Mouse (Mus musculus) CH12.LX (cell line): ENCODE measurements at regions not wholly inside any gene's neighbourhood (a gene's known extent, or its start where the extent isn't known, plus 50 kb on each side); places are given as distances from the start of the nearest gene placed in this dataset.

Source experiments
- DNase-seq: peaks from one replicate; pipeline ENCODE4 v3.0.0-alpha.2; 2013; ENCODE audit errors: extremely low read depth
- H3K27ac ChIP-seq: 2 replicates; pipeline ENCODE4 v1.5.1; 2012; ENCODE audit warnings: low read depth, mild to moderate bottlenecking, control low read depth, moderate library complexity; ENCODE audit not compliant: insufficient read depth
- H3K27me3 ChIP-seq: replicated peaks from 2 replicates; pipeline ENCODE3; 2012; ENCODE audit warnings: inconsistent platforms
- H3K36me3 ChIP-seq, 2 experiments: replicated peaks in 1 of 2; 2 replicates each; pipeline versions ENCODE3 to v1.6.1; 2012; ENCODE audit warnings: inconsistent platforms in 1 of 2, low read length in 1 of 2, mild to moderate bottlenecking in 1 of 2, mixed read lengths in 1 of 2, moderate library complexity in 1 of 2; ENCODE audit not compliant: control insufficient read depth in 1 of 2, insufficient read depth in 1 of 2
- H3K4me1 ChIP-seq, 2 experiments: 2 replicates each; pipeline ENCODE4 v1.6.1; 2012; ENCODE audit warnings: inconsistent platforms in 1 of 2, moderate library complexity in 1 of 2; ENCODE audit not compliant: insufficient read depth in 2 of 2, control insufficient read depth in 1 of 2
- H3K4me2 ChIP-seq: 2 replicates; pipeline ENCODE4 v1.6.1; 2012; ENCODE audit warnings: low read depth, mild to moderate bottlenecking, control low read depth; ENCODE audit not compliant: poor library complexity, insufficient read depth, severe bottlenecking
- H3K4me3 ChIP-seq, 3 experiments: fragments of 150-350 bp in 1 of 3; sonication (generic) in 1 of 3; replicated peaks in 1 of 3; 2 replicates each; pipeline versions ENCODE3 to v1.5.1; 2011 to 2012; ENCODE audit warnings: low read depth in 2 of 3, low read length in 2 of 3, mild to moderate bottlenecking in 2 of 3, moderate library complexity in 2 of 3, control low read depth in 1 of 3, improper control_type of control experiment in 1 of 3, inconsistent platforms in 1 of 3, mixed read lengths in 1 of 3; ENCODE audit not compliant: poor library complexity in 1 of 3
- H3K79me2 ChIP-seq: replicated peaks from 2 replicates; pipeline ENCODE4 v1.6.1; 2012; ENCODE audit warnings: mild to moderate bottlenecking, moderate library complexity; ENCODE audit not compliant: control insufficient read depth, poor library complexity, insufficient read depth, severe bottlenecking; ENCODE audit errors: extremely low read depth
- H3K9ac ChIP-seq: 2 replicates; pipeline ENCODE4 v1.6.1; 2012; ENCODE audit warnings: low read depth, mild to moderate bottlenecking, control low read depth, moderate library complexity; ENCODE audit not compliant: insufficient read depth
- H3K9me3 ChIP-seq: replicated peaks from 2 replicates; pipeline ENCODE3; 2012; ENCODE audit warnings: low read length, inconsistent platforms, mixed read lengths
- BHLHE40 ChIP-seq: IDR thresholded peaks from 2 replicates; pipeline ENCODE4 v1.6.1; 2011; ENCODE audit warnings: mild to moderate bottlenecking, low read depth, low read length, improper control_type of control experiment
- CTCF ChIP-seq, 2 experiments: IDR thresholded peaks in 1 of 2; conservative IDR thresholded peaks in 1 of 2; 2 replicates each; pipeline ENCODE4 v1.5.1; 2011 to 2012; ENCODE audit warnings: low read depth in 2 of 2, low read length in 2 of 2, improper control_type of control experiment in 1 of 2, inconsistent platforms in 1 of 2, mild to moderate bottlenecking in 1 of 2, moderate library complexity in 1 of 2
- EP300 ChIP-seq: IDR thresholded peaks from 2 replicates; pipeline ENCODE4 v1.6.1; 2011; ENCODE audit warnings: low read length, improper control_type of control experiment
- GABPA ChIP-seq: IDR thresholded peaks from 2 replicates; pipeline ENCODE4 v1.6.1; 2012; ENCODE audit warnings: low read depth, low read length, improper control_type of control experiment, inconsistent platforms; ENCODE audit not compliant: insufficient replicate concordance
- IRF4 ChIP-seq: IDR thresholded peaks from 2 replicates; pipeline ENCODE4 v1.6.1; 2014; ENCODE audit warnings: low read depth, mild to moderate bottlenecking, inconsistent platforms, low read length, improper control_type of control experiment
- MEF2A ChIP-seq: IDR thresholded peaks from 2 replicates; pipeline ENCODE4 v1.6.1; 2014; ENCODE audit warnings: low read depth, mild to moderate bottlenecking, inconsistent platforms, low read length, improper control_type of control experiment, borderline replicate concordance
- MXI1 ChIP-seq: IDR thresholded peaks from 2 replicates; pipeline ENCODE4 v1.6.1; 2011; ENCODE audit warnings: mild to moderate bottlenecking, low read depth, low read length, improper control_type of control experiment
- MYC ChIP-seq: IDR thresholded peaks from 2 replicates; pipeline ENCODE4 v1.6.1; 2011; ENCODE audit warnings: low read depth, mild to moderate bottlenecking, improper control_type of control experiment, low read length
- NRF1 ChIP-seq: IDR thresholded peaks from 2 replicates; pipeline ENCODE4 v1.6.1; 2014; ENCODE audit warnings: low read depth, mild to moderate bottlenecking, inconsistent platforms, low read length, improper control_type of control experiment, moderate library complexity
- POLR2A ChIP-seq: IDR thresholded peaks from 2 replicates; pipeline ENCODE4 v1.6.1; 2011; ENCODE audit warnings: low read depth, mild to moderate bottlenecking, improper control_type of control experiment, low read length
- POLR2AphosphoS2 ChIP-seq: IDR thresholded peaks from 2 replicates; pipeline ENCODE4 v1.6.1; 2011; ENCODE audit warnings: low read depth, low read length, improper control_type of control experiment
- RAD21 ChIP-seq: IDR thresholded peaks from 2 replicates; pipeline ENCODE4 v1.6.1; 2011; ENCODE audit warnings: low read depth, mild to moderate bottlenecking, low read length, improper control_type of control experiment, moderate library complexity
- SIN3A ChIP-seq: IDR thresholded peaks from 2 replicates; pipeline ENCODE4 v1.6.1; 2012; ENCODE audit warnings: low read length, improper control_type of control experiment, inconsistent platforms
- TBP ChIP-seq: conservative IDR thresholded peaks from 2 replicates; pipeline ENCODE4 v1.6.1; 2011; ENCODE audit warnings: low read depth, low read length, improper control_type of control experiment
- TCF12 ChIP-seq: IDR thresholded peaks from 2 replicates; pipeline ENCODE4 v1.6.1; 2014; ENCODE audit warnings: low read depth, mild to moderate bottlenecking, inconsistent platforms, low read length, improper control_type of control experiment
- UBTF ChIP-seq: IDR thresholded peaks from 2 replicates; pipeline ENCODE4 v1.6.1; 2012; ENCODE audit warnings: low read depth, mild to moderate bottlenecking, inconsistent platforms, low read length, improper control_type of control experiment, moderate library complexity
- USF1 ChIP-seq: IDR thresholded peaks from 2 replicates; pipeline ENCODE4 v1.6.1; 2014; ENCODE audit warnings: low read depth, mild to moderate bottlenecking, inconsistent platforms, low read length, improper control_type of control experiment
- ZKSCAN1 ChIP-seq: IDR thresholded peaks from 2 replicates; pipeline ENCODE4 v1.6.1; 2012; ENCODE audit warnings: low read depth, inconsistent platforms, low read length, improper control_type of control experiment, borderline replicate concordance
- dilution Hi-C: fragments of 300-500 bp; cut with MboI; formaldehyde crosslinking; loops from 2 replicates; pipeline ENCODE4 v1.14.3; 2020; ENCODE audit warnings: low sequenced_read_pairs; ENCODE audit not compliant: extremely low pct_unique_long_range_greater_than_20kb, extremely low pct_ligation_motif_present
- in situ Hi-C: fragments of 300-500 bp; cut with MboI; formaldehyde crosslinking; loops from 3 replicates; pipeline ENCODE4 v1.14.3; 2019; ENCODE audit warnings: low sequenced_read_pairs, low pct_ligation_motif_present, low pct_unique_long_range_greater_than_20kb, mixed read lengths

DNA sequence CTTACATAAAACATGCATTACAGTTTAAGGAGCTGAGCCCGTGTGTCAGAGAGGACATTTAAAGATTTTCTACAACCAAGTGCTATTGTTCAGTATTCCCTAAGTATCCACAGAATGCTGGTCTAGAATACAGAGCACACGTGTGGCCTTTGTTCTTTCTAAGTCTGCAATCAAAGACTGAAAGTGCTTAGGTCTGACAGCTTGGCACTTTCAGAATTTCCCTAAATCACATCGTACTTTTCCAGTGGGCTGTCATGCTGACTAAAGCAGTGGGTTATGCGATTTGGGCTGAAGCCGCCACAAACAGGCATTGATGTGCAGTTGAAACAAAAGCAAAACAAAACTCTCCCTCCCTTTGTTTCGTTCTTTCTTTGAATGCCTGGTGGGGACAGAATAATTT is 84.9 kb upstream of the Pam start:
- H3K27me3 ChIP-seq, result no peaks in the 10 kb centered on the region
- in situ Hi-C loops, result no loop called here

DNA sequence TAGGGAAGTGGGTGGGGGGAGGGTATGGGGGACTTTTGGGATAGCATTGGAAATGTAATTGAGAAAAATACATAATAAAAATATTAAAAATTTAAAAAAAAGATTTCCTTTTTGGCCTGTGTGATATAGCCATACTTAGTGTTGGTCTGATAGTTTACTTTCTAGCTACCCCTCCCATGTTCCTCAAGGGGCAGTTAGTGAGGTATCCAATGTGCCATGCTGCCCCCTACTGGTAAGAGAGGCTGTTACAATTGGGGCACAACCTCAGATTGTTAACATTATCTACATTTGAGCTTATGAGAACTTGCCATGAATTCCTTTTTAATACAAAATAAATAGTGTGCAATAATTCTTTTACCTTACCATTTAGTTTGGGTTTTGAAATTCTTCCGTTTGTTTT is 83.6 kb upstream of the Pam start:
- Histone ChIP-seq H3K4me1 (no peaks in the 10 kb centered on the region), H3K27ac (no peak overlapping the region)
- TF ChIP-seq IRF4 (no peak), CTCF (conservative IDR thresholded peaks at IDR 0.05 in 1 of 2, IDR thresholded peaks at IDR 0.05 in 1 of 2; ENCODE audit: low read depth in 2 of 2, low read length in 2 of 2) (peak in 1 of 2 experiments; percentile 17; a peak in 2 of 4 replicates), USF1 (no peak)
- TF ChIP-seq, all 38 proteins: peak for 1
- Histone ChIP-seq H3K27me3 (no peaks in the 10 kb centered on the region), H3K4me2 (no peak overlapping the region), H3K9me3 (peaks cover 20% of the 10 kb centered on the region), H3K79me2 (no peaks in the 10 kb centered on the region), H3K9ac (no peak overlapping the region), H3K4me3 (no peak overlapping the region), H3K36me3 (no peaks in the 10 kb centered on the region)
- in situ Hi-C loops, result no loop called here
- DNase-seq, result no peak
- dilution Hi-C loops, result no loop called here

More for the DNA sequence above, 84.9 kb upstream of the Pam start:
- TF ChIP-seq MEF2A, result no peak
- TF ChIP-seq TBP, result no peak
- TF ChIP-seq BHLHE40, result no peak
- no peak for TF ChIP-seq POLR2AphosphoS2
- TF ChIP-seq MYC, result no peak
- TF ChIP-seq ZKSCAN1, result no peak
- TF ChIP-seq GABPA, result no peak
- no peak for TF ChIP-seq SIN3A
- TF ChIP-seq TCF12, result no peak
- TF ChIP-seq MXI1, result no peak
- TF ChIP-seq POLR2A, result no peak
- TF ChIP-seq CTCF (conservative IDR thresholded peaks at IDR 0.05 in 1 of 2, IDR thresholded peaks at IDR 0.05 in 1 of 2; ENCODE audit: low read depth in 2 of 2, low read length in 2 of 2), result no peak
- no peak for TF ChIP-seq RAD21
- TF ChIP-seq UBTF, result no peak
- TF ChIP-seq, all 38 proteins: peak for 0
- no peak overlapping the region for H3K4me3 ChIP-seq
- H3K27ac ChIP-seq, result no peak overlapping the region
- H3K36me3 ChIP-seq, result no peaks in the 10 kb centered on the region
- H3K4me1 ChIP-seq, result no peaks in the 10 kb centered on the region
- dilution Hi-C loops, result no loop called here
- no peak overlapping the region for H3K9ac ChIP-seq
- DNase-seq, result no peak
- H3K9me3 ChIP-seq, result peaks cover 21% of the 10 kb centered on the region
- no peaks in the 10 kb centered on the region for H3K79me2 ChIP-seq
- no peak overlapping the region for H3K4me2 ChIP-seq

DNA sequence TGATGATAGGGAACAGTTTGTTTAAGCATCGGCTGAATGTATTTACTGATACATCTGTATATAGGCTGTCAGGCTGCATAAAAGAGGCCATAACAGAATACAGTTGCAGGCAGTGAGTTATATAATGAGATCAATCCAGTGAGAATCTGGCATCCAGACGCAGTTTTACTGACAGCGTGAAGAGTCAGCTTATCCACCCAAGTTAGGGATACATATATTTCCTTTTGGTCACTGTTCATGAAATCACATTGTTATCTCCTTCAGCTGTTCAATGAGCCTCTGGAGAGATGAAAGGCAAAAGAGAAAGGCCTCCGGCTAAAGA is 79.3 kb upstream of the Pam start:
- in situ Hi-C loops (no loop called here), dilution Hi-C loops (no loop called here)
- Histone ChIP-seq H3K27me3 (no peaks in the 10 kb centered on the region), H3K79me2 (no peaks in the 10 kb centered on the region), H3K4me3 (no peak overlapping the region), H3K9me3 (peaks cover 31% of the 10 kb centered on the region)
- no peak for DNase-seq
- TF ChIP-seq BHLHE40 (no peak), UBTF (no peak), NRF1 (no peak), GABPA (no peak), EP300 (no peak)
- TF ChIP-seq, all 38 proteins: peak for 0
- Histone ChIP-seq H3K36me3 (no peaks in the 10 kb centered on the region), H3K4me1 (no peaks in the 10 kb centered on the region), H3K4me2 (no peak overlapping the region), H3K9ac (no peak overlapping the region), H3K27ac (no peak overlapping the region)
